ENCODE assay signal across 9 mouse cellular contexts in the genomic region with DNA sequence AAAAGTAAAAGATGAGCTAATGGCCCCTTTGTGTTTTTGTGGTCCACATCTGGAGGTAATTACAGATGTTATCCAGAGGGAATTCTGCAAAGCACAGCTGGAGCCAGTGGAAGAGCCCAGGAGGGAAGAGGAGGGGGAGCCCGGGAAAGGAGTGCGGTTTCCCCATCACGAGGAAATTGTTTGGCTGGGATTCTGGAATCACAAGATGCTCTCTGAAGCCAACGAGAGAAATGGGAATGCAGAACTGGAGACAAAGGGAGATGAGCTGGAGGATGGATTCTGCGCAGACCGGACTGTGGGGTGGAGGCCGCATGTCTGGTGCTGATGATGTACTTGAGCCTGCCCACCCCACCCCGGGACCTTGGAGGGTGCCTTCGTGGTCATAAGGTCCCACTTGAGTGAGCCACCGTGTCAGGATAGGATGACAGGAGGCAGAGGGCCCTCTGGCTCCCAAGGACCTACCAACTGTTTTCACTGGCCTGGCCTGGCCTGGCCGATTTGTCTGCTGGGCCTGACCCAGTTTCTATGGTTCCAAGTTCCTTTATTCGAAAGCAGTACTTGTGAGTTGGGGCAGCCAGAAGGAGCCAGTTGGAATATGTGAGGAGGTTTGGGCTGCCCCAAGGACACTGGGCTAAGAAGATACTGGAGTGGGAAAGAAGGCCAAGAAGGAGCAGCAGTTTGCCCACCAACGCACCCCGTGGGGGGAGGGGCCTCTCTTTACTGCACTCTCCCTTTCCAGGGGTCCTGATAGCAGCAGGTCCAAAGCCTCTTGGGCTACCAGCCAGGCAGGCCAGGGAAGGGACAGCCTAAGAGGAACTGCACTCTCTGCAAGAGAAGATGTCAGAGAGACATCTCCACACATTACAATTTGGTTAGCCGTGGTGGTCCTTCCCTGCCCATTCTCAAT. TPM values are rescaled to one million over a fixed set of nuclear protein-coding genes. Genes with fewer than 3 reads are reported as not detected.
DNase-seq lines count a peak whose midpoint lies in the region; ATAC-seq and TF ChIP-seq lines count a peak whose summit lies in the region.
"Had no signal": no experiment of that assay in that cellular context is flagged by ENCODE, and none has a peak within 500 bp of the region (broad histone marks: within the 10 kb centered on the region; RNA-seq: fewer than 3 reads in every experiment).

No protein-coding gene starts in this region.

- H3K36me3 ChIP-seq in limb, embryonic 14.5 days (ENCODE audit: control insufficient read depth, insufficient read depth, low read length): peaks cover 30% of the 10 kb centered on the region

- H3K4me2 ChIP-seq in limb, embryonic 14.5 days (replicated peaks; ENCODE audit: low read depth, low read length, severe bottlenecking): no peak overlapping the region

- peak; percentile 67 for ATAC-seq in limb, embryonic 14.5 days (ENCODE audit: low FRiP score, low read depth)
- no peak for ATAC-seq in megakaryocyte-erythroid progenitor cell, adult 5-6 weeks (replicated peaks; ENCODE audit: low FRiP score, low TSS enrichment, poor library complexity, severe bottlenecking)

- H3K9ac ChIP-seq in limb, embryonic 14.5 days (ENCODE audit: low read depth, low read length, severe bottlenecking): no peak overlapping the region

- no peak for TF ChIP-seq POLR2A in limb, embryonic 14.5 days (IDR thresholded peaks at IDR 0.05; ENCODE audit: borderline replicate concordance, extremely low read depth, insufficient read depth, insufficient read length)

- peak; percentile 45 for DNase-seq in embryo, embryonic 11 days
- no peak for DNase-seq in embryo, embryonic 10 days (ENCODE audit: low spot score)
- DNase-seq in Muller cell, postnatal 12 days (ENCODE audit: inconsistent ontology term): peak; percentile 62
- peak; percentile 84 for DNase-seq in heart, adult 8-10 months (ENCODE audit: low spot score)
- peak; percentile 82 for DNase-seq in limb, embryonic 14.5 days (ENCODE audit: low spot score)
- no peak for DNase-seq in layer of hippocampus, adult 11-12 months (ENCODE audit: low spot score)
- DNase-seq in spleen, postnatal 14 days (ENCODE audit: low spot score in 2 of 2): no peak

- no peak overlapping the region for H3K4me3 ChIP-seq in limb, embryonic 14.5 days (replicated peaks; ENCODE audit: low read length)
- H3K4me3 ChIP-seq: myocyte had no signal

- no peaks in the 10 kb centered on the region for H3K9me3 ChIP-seq in limb, embryonic 14.5 days (ENCODE audit: control insufficient read depth, low read length)

- H3K4me1 ChIP-seq in limb, embryonic 14.5 days (ENCODE audit: control insufficient read depth, insufficient read depth, low read length): peaks cover 25% of the 10 kb centered on the region

- H3K27me3 ChIP-seq in limb, embryonic 14.5 days (ENCODE audit: control insufficient read depth, insufficient read depth, low read length): no peaks in the 10 kb centered on the region

- 46% methylated on average over 15 of the region's 15 CpGs for WGBS in limb, embryonic 14.5 days

- peak overlapping the region; percentile 86 for H3K27ac ChIP-seq in limb, embryonic 14.5 days (replicated peaks; ENCODE audit: low read depth, low read length)

RNA-seq across cellular contexts. Expression of a gene that starts 12.6 kb away (rescaled TPM):
- 10 to 100 TPM in 2 of 4 experiments, 1 to 10 TPM in 2; 7.4 to 12.1 (median 9.2) TPM for total RNA-seq in heart, adult 8-10 months (2022)
- polyA plus RNA-seq in limb, embryonic 14.5 days (2012; rRNA removed): 385 and 418 TPM in 2 replicates
- polyA plus RNA-seq in limb, embryonic 14.5 days (2014; fragmentation: Nextera tagmentation; extraction: Ambion mirVana): 251 and 273 TPM in 2 replicates
- total RNA-seq in megakaryocyte-erythroid progenitor cell, adult 5-6 weeks (2014; fragmentation: Nextera tagmentation): 39.2 and 44.9 TPM in 2 replicates
- total RNA-seq in megakaryocyte-erythroid progenitor cell, adult 5-6 weeks (2017): 23.4 and 37.2 TPM in 2 replicates

RNA-seq across cellular contexts. Expression of a gene that starts 17.3 kb away (rescaled TPM):
- 100 to 1,000 TPM; 118 to 126 (median 121) TPM for total RNA-seq in heart, adult 8-10 months (2022)
- 167 and 216 TPM in 2 replicates for polyA plus RNA-seq in limb, embryonic 14.5 days (2012; rRNA removed)
- 228 and 265 TPM in 2 replicates for polyA plus RNA-seq in limb, embryonic 14.5 days (2014; fragmentation: Nextera tagmentation; extraction: Ambion mirVana)
- total RNA-seq in megakaryocyte-erythroid progenitor cell, adult 5-6 weeks (2014; fragmentation: Nextera tagmentation): 504 and 507 TPM in 2 replicates
- total RNA-seq in megakaryocyte-erythroid progenitor cell, adult 5-6 weeks (2017): 266 and 434 TPM in 2 replicates

RNA-seq across cellular contexts. Expression of a gene that starts 20.0 kb away (rescaled TPM):
- total RNA-seq in heart, adult 8-10 months (2022): 10 to 100 TPM; 45.5 to 62.2 (median 50.7) TPM
- 45.7 and 55.7 TPM in 2 replicates for polyA plus RNA-seq in limb, embryonic 14.5 days (2012; rRNA removed)
- polyA plus RNA-seq in limb, embryonic 14.5 days (2014; fragmentation: Nextera tagmentation; extraction: Ambion mirVana): 40.7 and 40.9 TPM in 2 replicates
- total RNA-seq in megakaryocyte-erythroid progenitor cell, adult 5-6 weeks (2014; fragmentation: Nextera tagmentation): 38.4 and 38.6 TPM in 2 replicates
- total RNA-seq in megakaryocyte-erythroid progenitor cell, adult 5-6 weeks (2017): 13.0 and 19.9 TPM in 2 replicates

RNA-seq across cellular contexts. Expression of a gene that starts 26.4 kb away (rescaled TPM):
- 1 to 10 TPM; 3.8 to 6.4 (median 5.1) TPM for total RNA-seq in heart, adult 8-10 months (2022)
- 7.4 and 11.1 TPM in 2 replicates for polyA plus RNA-seq in limb, embryonic 14.5 days (2012; rRNA removed)
- polyA plus RNA-seq in limb, embryonic 14.5 days (2014; fragmentation: Nextera tagmentation; extraction: Ambion mirVana): 4.5 and 5.6 TPM in 2 replicates
- total RNA-seq in megakaryocyte-erythroid progenitor cell, adult 5-6 weeks (2014; fragmentation: Nextera tagmentation): 8.8 and 12.9 TPM in 2 replicates
- total RNA-seq in megakaryocyte-erythroid progenitor cell, adult 5-6 weeks (2017): 8.2 and 10.6 TPM in 2 replicates

RNA-seq across cellular contexts. Expression of a gene that starts 31.9 kb away (rescaled TPM):
- total RNA-seq in heart, adult 8-10 months (2022): not detected
- 1.7 TPM in 2 replicates for polyA plus RNA-seq in limb, embryonic 14.5 days (2012; rRNA removed)
- polyA plus RNA-seq in limb, embryonic 14.5 days (2014; fragmentation: Nextera tagmentation; extraction: Ambion mirVana): 1.4 and 2.1 TPM in 2 replicates
- total RNA-seq in megakaryocyte-erythroid progenitor cell, adult 5-6 weeks (2014; fragmentation: Nextera tagmentation): 0.50 and 3.5 TPM in 2 replicates
- total RNA-seq in megakaryocyte-erythroid progenitor cell, adult 5-6 weeks (2017): 0.80 and 2.0 TPM in 2 replicates

Comparison
In these comparisons a context has a peak if more than half of its experiments do, and no peak if none do; other contexts are left out.
1. DNase-seq: peak in embryo, embryonic 11 days (single experiment), Muller cell, postnatal 12 days (single experiment), heart, adult 8-10 months (single experiment) and limb, embryonic 14.5 days (single experiment); none in embryo, embryonic 10 days (single experiment), layer of hippocampus, adult 11-12 months (single experiment) and spleen, postnatal 14 days (0 of 2).